Mouse (Mus musculus) limb, embryonic 14.5 days (tissue): ENCODE data around the gene Sarm1. TPM values are rescaled to one million over a fixed set of nuclear protein-coding genes. Genes with fewer than 3 reads are reported as not detected.

ENCODE experiments used
- ATAC-seq: fragments of 200-750 bp; cut with Nextera tagmentation; 2 replicates; pipeline ENCODE4 v1.8.0; 2017; ENCODE audit warnings: low read depth, moderate number of reproducible peaks, moderate TSS enrichment; ENCODE audit not compliant: low FRiP score
- DNase-seq: peaks from one replicate; pipeline ENCODE4 v3.0.0-alpha.2; 2015; ENCODE audit warnings: low spot score
- H3K27ac ChIP-seq: fragments of 300-500 bp; sonication (generic); replicated peaks from 2 replicates; pipeline ENCODE4 v1.5.1; 2014; ENCODE audit warnings: low read depth, mild to moderate bottlenecking, low read length, moderate library complexity, mixed read lengths
- H3K27me3 ChIP-seq: fragments of 300-500 bp; sonication (generic); 2 replicates; pipeline ENCODE4 v1.6.1; 2014; ENCODE audit warnings: low read length, mixed read lengths; ENCODE audit not compliant: control insufficient read depth, insufficient read depth
- H3K36me3 ChIP-seq: fragments of 300-500 bp; sonication (generic); 2 replicates; pipeline ENCODE4 v1.6.1; 2014; ENCODE audit warnings: mild to moderate bottlenecking, low read length, moderate library complexity, mixed read lengths; ENCODE audit not compliant: control insufficient read depth, insufficient read depth
- H3K4me1 ChIP-seq: fragments of 300-500 bp; sonication (generic); 2 replicates; pipeline ENCODE4 v1.6.1; 2014; ENCODE audit warnings: antibody characterized with exemption, low read length, mixed read lengths; ENCODE audit not compliant: control insufficient read depth, insufficient read depth
- H3K4me2 ChIP-seq: fragments of 300-500 bp; sonication (generic); replicated peaks from 2 replicates; pipeline ENCODE4 v1.6.1; 2014; ENCODE audit warnings: low read depth, mild to moderate bottlenecking, low read length, moderate library complexity; ENCODE audit not compliant: severe bottlenecking
- H3K4me3 ChIP-seq: fragments of 300-500 bp; sonication (generic); replicated peaks from 2 replicates; pipeline ENCODE4 v1.5.1; 2014; ENCODE audit warnings: low read length
- H3K9ac ChIP-seq: fragments of 300-500 bp; sonication (generic); 2 replicates; pipeline ENCODE4 v1.6.1; 2014; ENCODE audit warnings: mild to moderate bottlenecking, low read depth, low read length, moderate library complexity; ENCODE audit not compliant: severe bottlenecking
- H3K9me3 ChIP-seq: fragments of 300-500 bp; sonication (generic); 2 replicates; pipeline ENCODE4 v1.6.1; 2016; ENCODE audit warnings: low read length; ENCODE audit not compliant: control insufficient read depth
- POLR2A ChIP-seq: fragments of 200-500 bp; IDR thresholded peaks from 2 replicates; pipeline ENCODE4 v1.8.0; 2012; ENCODE audit warnings: inconsistent platforms, mild to moderate bottlenecking, moderate library complexity, borderline replicate concordance; ENCODE audit not compliant: insufficient read depth, insufficient read length; ENCODE audit errors: extremely low read depth
- WGBS: fragments of 180-500 bp; shearing (Covaris S2); extraction: QIAGEN DNeasy Blood & Tissue Kit; methylation state at CpG from one replicate; pipeline ENCODE4 v1.1.7; 2014; 5-methylcytosine and 5-hydroxymethylcytosine counted together
- polyA plus RNA-seq, 2 experiments: library from polyadenylated mRNA; depleted of rRNA in 1 of 2; stranded (reverse) in 1 of 2; unstranded in 1 of 2; fragments of >200 nt; fragmentation: Nextera tagmentation in 1 of 2; extraction: Ambion mirVana in 1 of 2; gene quantifications; 2 replicates each; pipeline versions ENCODE4 v1.2.1 to v1.2.3; 2012 to 2014

The Sarm1 gene
- polyA plus RNA-seq, 2 experiments: 1.7 to 2.1 TPM

- H3K4me2 ChIP-seq: no peak overlapping the region
- H3K4me1 ChIP-seq: peaks cover 5% of the 10 kb centered on the region
- ATAC-seq (no peak), DNase-seq (no peak)
- no peak overlapping the region for H3K4me3 ChIP-seq
- no peak overlapping the region for H3K9ac ChIP-seq
- WGBS: 90% methylated on average over 12 of the region's 12 CpGs
- no peak overlapping the region for H3K27ac ChIP-seq
- H3K27me3 ChIP-seq: no peaks in the 10 kb centered on the region
- no peak for TF ChIP-seq POLR2A
- peaks cover 60% of the 10 kb centered on the region for H3K36me3 ChIP-seq
- no peaks in the 10 kb centered on the region for H3K9me3 ChIP-seq
These were observed 32.4 kb upstream of the Sarm1 start for GRCm38 (mm10) chr11:78530001-78530400.

GRCm38 (mm10) chr11:78528714-78529113, 31.2 kb upstream of the Sarm1 start:
- no peak for ATAC-seq
- Histone ChIP-seq H3K4me2 (no peak overlapping the region), H3K9me3 (no peaks in the 10 kb centered on the region), H3K4me1 (no peaks in the 10 kb centered on the region), H3K4me3 (no peak overlapping the region), H3K27me3 (no peaks in the 10 kb centered on the region), H3K36me3 (peaks cover 73% of the 10 kb centered on the region), H3K27ac (no peak overlapping the region), H3K9ac (no peak overlapping the region)
- DNase-seq: no peak
- TF ChIP-seq POLR2A: no peak
- 92% methylated on average over 9 of the region's 9 CpGs for WGBS

GRCm38 (mm10) chr11:78524838-78525237, 27.3 kb upstream of the Sarm1 start:
- no peaks in the 10 kb centered on the region for H3K27me3 ChIP-seq
- 83% methylated on average over 2 of the region's 2 CpGs for WGBS
- H3K4me2 ChIP-seq: no peak overlapping the region
- H3K4me1 ChIP-seq: no peaks in the 10 kb centered on the region
- H3K27ac ChIP-seq: no peak overlapping the region
- H3K36me3 ChIP-seq: peaks cover 96% of the 10 kb centered on the region
- DNase-seq (no peak), ATAC-seq (no peak)
- H3K9ac ChIP-seq: no peak overlapping the region
- H3K9me3 ChIP-seq: no peaks in the 10 kb centered on the region
- H3K4me3 ChIP-seq: no peak overlapping the region
- TF ChIP-seq POLR2A: no peak

GRCm38 (mm10) chr11:78523241-78523955, 25.8 kb upstream of the Sarm1 start:
- no peak for ATAC-seq
- H3K27ac ChIP-seq: no peak overlapping the region
- no peaks in the 10 kb centered on the region for H3K4me1 ChIP-seq
- H3K4me2 ChIP-seq: no peak overlapping the region
- H3K4me3 ChIP-seq: no peak overlapping the region
- DNase-seq: no peak
- no peaks in the 10 kb centered on the region for H3K9me3 ChIP-seq
- no peaks in the 10 kb centered on the region for H3K27me3 ChIP-seq
- peaks cover 97% of the 10 kb centered on the region for H3K36me3 ChIP-seq
- WGBS: 91% methylated on average over 9 of the region's 9 CpGs
- no peak overlapping the region for H3K9ac ChIP-seq
- TF ChIP-seq POLR2A: no peak

- H3K4me3 ChIP-seq: no peak overlapping the region
- no peak for TF ChIP-seq POLR2A
- WGBS: 86% methylated on average over 1 of the region's 1 CpGs
- no peak overlapping the region for H3K4me2 ChIP-seq
- peaks cover 99% of the 10 kb centered on the region for H3K36me3 ChIP-seq
- no peaks in the 10 kb centered on the region for H3K9me3 ChIP-seq
- no peaks in the 10 kb centered on the region for H3K4me1 ChIP-seq
- no peak overlapping the region for H3K27ac ChIP-seq
- H3K27me3 ChIP-seq: no peaks in the 10 kb centered on the region
- ATAC-seq (no peak), DNase-seq (no peak)
- H3K9ac ChIP-seq: no peak overlapping the region
These were observed 25.0 kb upstream of the Sarm1 start for GRCm38 (mm10) chr11:78522481-78522997.

- Histone ChIP-seq H3K9me3 (no peaks in the 10 kb centered on the region), H3K27me3 (no peaks in the 10 kb centered on the region), H3K4me1 (no peaks in the 10 kb centered on the region), H3K36me3 (peaks cover 94% of the 10 kb centered on the region), H3K4me3 (no peak overlapping the region), H3K27ac (no peak overlapping the region), H3K4me2 (no peak overlapping the region), H3K9ac (no peak overlapping the region)
- no peak for DNase-seq
- WGBS: 83% methylated on average over 3 of the region's 3 CpGs
- ATAC-seq: no peak
- TF ChIP-seq POLR2A: no peak
These were observed 24.3 kb upstream of the Sarm1 start for GRCm38 (mm10) chr11:78521880-78522279.
